Mouse (Mus musculus): ENCODE measurements at regions not wholly inside any gene's neighbourhood (a gene's known extent, or its start where the extent isn't known, plus 50 kb on each side); places are given as distances from the start of the nearest gene placed in this dataset.

DNA sequence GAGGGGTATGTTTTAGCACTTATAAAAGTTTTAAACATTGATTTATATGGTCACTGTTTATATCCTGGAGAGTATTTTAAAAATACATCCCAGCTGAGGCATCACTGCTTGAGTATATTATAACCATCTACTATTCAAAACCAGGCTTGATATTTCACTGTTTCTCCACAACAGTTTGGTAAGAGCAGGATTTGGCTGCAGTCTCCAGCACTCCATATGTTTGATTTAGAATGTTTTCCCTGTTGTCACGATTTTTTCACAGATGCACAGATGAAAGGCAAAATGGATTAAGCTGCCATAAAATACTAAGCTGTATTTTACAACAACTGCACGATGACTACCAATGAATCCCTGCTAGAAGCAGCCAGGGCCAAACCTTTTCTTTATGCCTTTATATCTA lies 166.6 kb downstream of the Cox7b2 start:
- peak; percentile 2 for DNase-seq

- DNase-seq, result no peak
These were observed 181.7 kb downstream of the Cox7b2 start for GRCm38 (mm10) chr5:71366196-71366858.

DNA sequence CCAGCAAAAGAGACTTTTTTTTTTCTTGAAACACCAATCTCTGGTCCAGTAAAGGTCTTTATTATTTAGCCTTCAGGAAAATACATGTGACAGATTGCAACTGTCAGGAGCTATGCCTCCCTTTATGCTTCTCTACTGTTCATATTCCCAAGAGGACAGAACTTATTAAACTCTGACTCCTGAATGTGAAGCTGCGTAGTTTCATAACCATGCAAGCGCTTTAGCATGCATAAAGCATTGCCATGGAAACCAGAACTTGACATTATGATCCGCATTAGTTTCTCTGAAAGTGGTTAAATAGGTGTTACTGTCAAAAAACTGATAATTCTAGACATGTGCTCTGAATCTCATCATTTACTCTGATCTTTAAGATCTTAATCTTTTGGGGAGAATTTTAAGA lies 206.5 kb downstream of the Cox7b2 start:
- DNase-seq, result no peak

DNA sequence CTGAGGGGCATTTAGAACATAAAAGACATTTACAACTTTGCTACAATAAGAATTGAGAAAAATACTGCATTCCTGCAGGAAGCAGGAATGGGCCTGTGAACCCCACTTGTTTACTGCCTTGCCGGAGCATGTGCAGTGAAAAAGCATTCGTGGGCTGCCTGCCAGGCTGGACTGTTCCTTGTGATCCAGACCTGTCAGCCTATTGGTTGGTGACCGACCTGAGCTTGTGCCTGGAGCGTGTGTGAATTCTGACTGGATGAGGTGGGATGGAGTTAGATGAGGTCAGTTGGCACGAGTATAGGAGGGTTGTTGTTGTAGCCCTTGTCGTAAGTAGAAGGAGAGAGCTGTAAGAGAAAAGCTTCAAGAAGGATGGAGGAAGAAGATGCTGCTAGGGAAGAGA lies 213.8 kb upstream of the Gabra2 start:
- peak; percentile 2 for DNase-seq

- DNase-seq, result no peak
These were observed 166.7 kb upstream of the Gabra2 start for GRCm38 (mm10) chr5:71262202-71262883.

DNA sequence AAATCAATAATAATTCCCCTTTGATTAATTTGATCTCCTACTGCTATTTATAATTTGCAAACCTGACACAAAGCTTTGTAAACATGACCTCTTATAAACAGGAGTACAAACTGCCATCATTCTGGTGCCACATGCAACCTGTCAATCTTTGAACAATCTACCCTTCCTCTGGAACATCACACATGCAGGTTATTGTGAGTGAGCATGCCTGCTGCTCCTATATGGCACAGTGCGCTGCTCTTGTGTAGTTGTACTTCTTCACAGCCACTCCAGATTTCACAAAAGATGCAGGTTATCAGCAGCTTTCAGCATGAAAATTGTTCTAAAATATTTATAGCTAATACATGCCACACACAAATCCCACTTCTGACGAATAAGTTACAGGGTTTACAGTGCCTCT lies 153.6 kb upstream of the Gabra2 start:
- no peak for DNase-seq

GRCm38 (mm10) chr5:71248318-71249135 lies 152.9 kb upstream of the Gabra2 start:
- no peak for DNase-seq

DNA sequence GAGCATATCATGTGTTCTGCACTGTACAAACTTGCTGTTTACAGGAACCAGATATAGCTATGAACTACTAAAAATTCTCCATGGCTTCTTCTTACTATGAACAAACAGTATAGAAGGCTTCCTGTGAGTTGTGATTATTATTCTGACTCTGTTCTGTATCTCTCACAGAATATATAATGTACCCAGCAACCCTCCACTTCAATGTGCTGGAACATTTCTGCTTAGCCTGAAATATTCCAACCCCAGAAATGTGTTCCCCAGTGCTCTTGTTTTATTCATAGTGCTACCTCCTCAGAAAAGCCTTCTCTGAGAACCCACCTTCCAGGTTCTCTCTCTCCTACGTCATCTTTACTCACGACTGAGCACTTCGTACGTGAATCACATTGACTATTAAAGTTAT lies 132.0 kb upstream of the Gabra2 start:
- DNase-seq, result no peak

- no peak for DNase-seq
These were observed 105.2 kb upstream of the Gabra2 start for GRCm38 (mm10) chr5:71200881-71201280.

GRCm38 (mm10) chr5:71177316-71177715 lies 81.7 kb upstream of the Gabra2 start:
- no peak for DNase-seq

GRCm38 (mm10) chr5:71170378-71170777 lies 74.7 kb upstream of the Gabra2 start:
- no peak for DNase-seq

Measured in right cerebral cortex, postnatal 4 days (tissue).